Mouse (Mus musculus) ES-Bruce4 (cell line): ENCODE measurements around the gene Donson. TPM values are rescaled to one million over a fixed set of nuclear protein-coding genes. Genes with fewer than 3 reads are reported as not detected.

ENCODE experiments used
- H3K27ac ChIP-seq: 2 replicates; pipeline ENCODE4 v1.5.1; 2012; ENCODE audit warnings: low read length, inconsistent platforms; ENCODE audit not compliant: insufficient read depth
- H3K27me3 ChIP-seq: 2 replicates; pipeline ENCODE4 v1.6.1; 2012; ENCODE audit warnings: mild to moderate bottlenecking, low read length, inconsistent platforms; ENCODE audit not compliant: control insufficient read depth, poor library complexity, insufficient read depth, severe bottlenecking
- H3K36me3 ChIP-seq: 2 replicates; pipeline ENCODE4 v1.6.1; 2012; ENCODE audit warnings: inconsistent platforms, mild to moderate bottlenecking, low read length, moderate library complexity; ENCODE audit not compliant: control insufficient read depth, poor library complexity, insufficient read depth, severe bottlenecking
- H3K4me1 ChIP-seq: one replicate; pipeline ENCODE4 v1.8.1; 2011; ENCODE audit warnings: low read length; ENCODE audit not compliant: control insufficient read depth, insufficient read depth
- H3K4me3 ChIP-seq: 2 replicates; pipeline ENCODE4 v1.5.1; 2011; ENCODE audit warnings: low read depth, mild to moderate bottlenecking, low read length
- H3K9ac ChIP-seq: 2 replicates; pipeline ENCODE4 v1.6.1; 2012; ENCODE audit warnings: low read depth, mild to moderate bottlenecking, inconsistent platforms; ENCODE audit not compliant: poor library complexity, severe bottlenecking
- H3K9me3 ChIP-seq: replicated peaks from 2 replicates; pipeline ENCODE4 v1.6.1; 2012; ENCODE audit warnings: mild to moderate bottlenecking, low read length, inconsistent platforms; ENCODE audit not compliant: control insufficient read depth, poor library complexity, insufficient read depth, severe bottlenecking
- CTCF ChIP-seq: IDR thresholded peaks from one replicate; pipeline ENCODE4 v1.8.1; 2011; ENCODE audit warnings: low read depth, low read length
- EP300 ChIP-seq: IDR thresholded peaks from 2 replicates; pipeline ENCODE4 v1.6.1; 2011; ENCODE audit warnings: low read depth, low read length; ENCODE audit not compliant: insufficient read depth
- POLR2A ChIP-seq: IDR thresholded peaks from one replicate; pipeline ENCODE4 v1.8.1; 2011; ENCODE audit warnings: low read length; ENCODE audit not compliant: insufficient read depth
- polyA plus RNA-seq: library from polyadenylated mRNA; stranded (reverse); fragments of >200 nt; gene quantifications from 2 replicates; pipeline ENCODE4 v1.2.4, GENCODE M21; 2011; ENCODE audit warnings: low read depth; ENCODE audit not compliant: missing spikeins, insufficient read depth, insufficient read length

Donson gene
- polyA plus RNA-seq, 1 experiment: 46.4 TPM

GRCm38 (mm10) chr16:91729821-91730441 lies 41.4 kb upstream of the Donson start:
- H3K9me3 ChIP-seq: no peaks in the 10 kb centered on the region
- peak overlapping the region; percentile 91 for H3K4me3 ChIP-seq
- no peak for TF ChIP-seq CTCF
- TF ChIP-seq EP300: no peak
- no peaks in the 10 kb centered on the region for H3K27me3 ChIP-seq
- H3K36me3 ChIP-seq: peaks cover 2% of the 10 kb centered on the region; the same call in 1 of the 2 replicates
- no peaks in the 10 kb centered on the region for H3K4me1 ChIP-seq
- no peak overlapping the region for H3K27ac ChIP-seq
- H3K9ac ChIP-seq: peak overlapping the region; percentile 94

- peak within 1 kb of the TSS; percentile 95 for H3K4me3 ChIP-seq
- no peaks in the 10 kb centered on the region for H3K9me3 ChIP-seq
- H3K27ac ChIP-seq: peak within 1 kb of the TSS; percentile 63
- peaks cover 1% of the 10 kb centered on the region for H3K4me1 ChIP-seq
- peak within 1 kb of the TSS; percentile 94 for H3K9ac ChIP-seq
- no peaks in the 10 kb centered on the region for H3K27me3 ChIP-seq
- peak; percentile 89 for TF ChIP-seq POLR2A
- no peak for TF ChIP-seq CTCF
- TF ChIP-seq EP300: 0 out of 2 replicates have a peak, but pooled peaks have one; percentile 25
- H3K36me3 ChIP-seq: peaks cover 3% of the 10 kb centered on the region; the same call in 1 of the 2 replicates
These were observed 40.5 kb upstream of the Donson start, which contains the start of gene Itsn1 for GRCm38 (mm10) chr16:91729066-91729482. TSS of gene Itsn1 (plus strand) at chr16:91729281.

- peak within 1 kb of the TSS; percentile 63 for H3K27ac ChIP-seq
- TF ChIP-seq POLR2A (no peak), EP300 (no peak), CTCF (no peak)
- peaks cover 3% of the 10 kb centered on the region; the same call in 1 of the 2 replicates for H3K36me3 ChIP-seq
- no peaks in the 10 kb centered on the region for H3K27me3 ChIP-seq
- H3K9me3 ChIP-seq: no peaks in the 10 kb centered on the region
- peaks cover 1% of the 10 kb centered on the region for H3K4me1 ChIP-seq
- H3K9ac ChIP-seq: peak within 1 kb of the TSS; percentile 94
- H3K4me3 ChIP-seq: peak within 1 kb of the TSS; percentile 95
These were observed 39.8 kb upstream of the Donson start, which contains the start of gene Cryzl1 for GRCm38 (mm10) chr16:91728123-91729065. TSS of gene Cryzl1 (minus strand) at chr16:91728975.

- Histone ChIP-seq H3K9me3 (no peaks in the 10 kb centered on the region), H3K4me1 (peaks cover 2% of the 10 kb centered on the region), H3K27me3 (no peaks in the 10 kb centered on the region), H3K9ac (peak overlapping the region; percentile 73), H3K27ac (peak overlapping the region; percentile 26; the same call in 1 of the 2 replicates), H3K4me3 (peak overlapping the region; percentile 95), H3K36me3 (peaks cover 3% of the 10 kb centered on the region; the same call in 1 of the 2 replicates)
- no peak for TF ChIP-seq EP300
- no peak for TF ChIP-seq CTCF
- no peak for TF ChIP-seq POLR2A
These were observed 38.9 kb upstream of the Donson start for GRCm38 (mm10) chr16:91727433-91727832.

GRCm38 (mm10) chr16:91724247-91724646 lies 35.7 kb upstream of the Donson start:
- Histone ChIP-seq H3K9me3 (no peaks in the 10 kb centered on the region), H3K9ac (no peak overlapping the region), H3K4me1 (peaks cover 6% of the 10 kb centered on the region), H3K27me3 (no peaks in the 10 kb centered on the region), H3K27ac (no peak overlapping the region), H3K36me3 (peaks cover 3% of the 10 kb centered on the region; the same call in 1 of the 2 replicates), H3K4me3 (no peak overlapping the region)
- TF ChIP-seq CTCF (peak; percentile 75), EP300 (no peak), POLR2A (no peak)
